Mouse (Mus musculus) adipocyte (in vitro differentiated cells): ENCODE results near the gene Ankzf1.

Experiments
- DNase-seq: peaks from one replicate; pipeline ENCODE4 v3.0.0-alpha.2; 2016; ENCODE audit warnings: low spot score

Gene Ankzf1

GRCm38 (mm10) chr1:75191622-75192402, at the start of gene Ankzf1, which contains the start of gene Atg9a:
Gene Ankzf1 (plus strand): TSS chr1:75192151.
Gene Atg9a (minus strand): TSS chr1:75192196.
- DNase-seq = peak; percentile 99

DNA sequence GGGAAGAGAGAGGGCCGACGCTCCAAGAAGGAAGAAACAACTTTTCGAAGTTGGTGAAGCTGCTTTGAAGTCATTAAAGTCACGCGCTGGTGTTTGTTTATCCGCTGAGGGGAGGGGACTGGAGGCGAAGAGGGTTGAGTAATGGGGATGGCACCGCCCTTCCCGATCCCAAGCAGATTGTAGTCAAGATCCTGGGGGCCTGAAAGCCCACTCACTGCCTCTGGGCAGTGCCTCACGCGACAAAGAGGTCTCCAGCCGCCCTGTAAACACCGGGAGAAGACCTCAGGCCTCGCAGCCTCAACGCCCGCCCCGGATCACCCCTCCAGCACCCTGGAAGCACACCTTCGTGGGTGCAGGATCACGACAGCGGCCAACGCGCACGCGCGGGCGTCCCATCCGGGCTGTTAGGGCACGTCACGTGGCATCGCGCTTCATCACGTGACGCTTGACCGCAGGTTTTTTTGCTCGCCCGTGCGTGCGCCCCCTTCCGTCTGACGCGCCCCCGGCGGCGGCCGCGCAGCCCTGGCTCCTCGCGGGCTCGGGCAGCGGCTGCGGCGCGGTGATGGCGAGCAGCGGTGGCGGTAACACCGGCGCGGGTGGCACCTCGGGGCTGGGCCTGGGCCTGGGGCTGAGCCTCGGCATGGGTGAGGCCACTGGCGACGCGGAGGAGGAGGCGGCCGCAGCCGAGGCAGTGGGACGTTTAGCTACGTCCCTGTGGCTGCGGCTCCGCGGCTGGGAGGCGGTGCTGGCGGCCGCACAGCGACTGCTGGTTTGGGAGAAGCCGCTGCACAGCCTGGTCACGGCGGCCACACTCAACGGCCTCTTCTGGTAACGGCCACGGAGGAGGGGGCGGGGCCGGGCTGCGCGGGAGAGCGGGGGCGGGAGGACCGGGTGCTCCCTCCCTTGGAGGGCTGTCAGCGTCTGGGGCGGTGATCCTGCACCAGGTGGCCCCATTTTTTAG, 49.4 kb upstream of the Ankzf1 start, which contains the start of the genes Cnppd1 and Retreg2:
TSS of gene Cnppd1 (minus strand) at position 411 of the 961 bp plus-strand sequence.
TSS of gene Retreg2 (plus strand) at position 478 of the 961 bp plus-strand sequence.
- DNase-seq = peak; percentile 97

- DNase-seq = no peak
These were observed 46.4 kb upstream of the Ankzf1 start for GRCm38 (mm10) chr1:75145589-75145988.

DNA sequence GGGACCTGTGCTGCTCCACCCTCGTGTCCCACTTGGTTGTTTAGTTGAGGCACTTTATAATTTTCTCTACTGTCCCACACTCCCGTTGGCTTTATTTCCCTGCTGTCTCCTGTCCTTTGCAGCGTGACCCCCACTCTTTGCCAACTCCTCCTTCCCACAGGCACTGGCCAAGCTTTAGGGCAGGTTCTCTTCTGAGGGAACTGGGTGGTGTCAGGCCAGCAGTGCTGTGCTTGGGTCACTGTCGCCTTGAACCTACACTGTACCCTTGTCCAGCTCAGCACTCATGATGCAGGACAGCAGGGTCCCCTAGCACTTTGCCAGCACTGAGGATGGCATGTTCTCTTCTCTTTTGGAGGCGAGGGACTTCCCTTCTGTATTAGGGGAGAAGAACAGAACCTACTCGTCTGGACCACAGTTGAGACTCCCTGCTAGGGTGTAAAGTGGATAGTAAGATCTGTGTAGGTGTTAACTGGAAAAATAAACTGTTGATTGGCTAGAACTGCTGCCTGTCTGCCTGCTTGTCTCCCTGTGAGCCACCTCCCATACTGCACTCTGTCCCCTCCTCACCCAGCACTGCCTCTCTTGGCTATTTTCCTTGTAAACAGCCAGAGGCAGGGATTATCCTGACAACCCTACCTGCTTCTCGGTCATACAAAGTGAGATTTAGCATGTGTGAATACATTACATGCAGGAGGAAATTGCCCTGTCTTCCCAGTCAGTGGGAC, 44.4 kb upstream of the Ankzf1 start:
- DNase-seq = no peak

GRCm38 (mm10) chr1:75148727-75149126, 43.2 kb upstream of the Ankzf1 start:
- no peak for DNase-seq

DNA sequence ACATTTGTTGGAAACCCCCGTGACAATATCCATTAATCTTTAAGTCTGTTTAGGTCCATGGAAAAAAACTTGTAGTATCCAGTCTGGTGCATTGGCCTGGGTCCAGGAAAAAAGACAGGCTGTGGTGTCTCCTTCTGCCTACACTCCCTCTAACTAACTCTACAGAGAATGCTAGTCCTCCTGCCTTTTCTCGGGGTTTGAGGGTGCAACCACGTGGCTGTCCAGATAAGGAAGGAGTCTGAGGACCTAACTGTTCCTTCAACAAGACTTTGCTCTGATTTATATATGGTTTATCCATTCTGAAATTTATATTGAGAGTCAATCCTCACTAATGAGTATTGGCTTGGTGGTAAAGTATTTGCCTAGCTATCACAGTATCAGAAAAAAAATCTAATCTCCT, 36.1 kb upstream of the Ankzf1 start:
- DNase-seq = no peak

- DNase-seq = no peak
These were observed 33.0 kb upstream of the Ankzf1 start for GRCm38 (mm10) chr1:75158990-75159389.

GRCm38 (mm10) chr1:75159540-75160255, 32.3 kb upstream of the Ankzf1 start:
- no peak for DNase-seq

DNA sequence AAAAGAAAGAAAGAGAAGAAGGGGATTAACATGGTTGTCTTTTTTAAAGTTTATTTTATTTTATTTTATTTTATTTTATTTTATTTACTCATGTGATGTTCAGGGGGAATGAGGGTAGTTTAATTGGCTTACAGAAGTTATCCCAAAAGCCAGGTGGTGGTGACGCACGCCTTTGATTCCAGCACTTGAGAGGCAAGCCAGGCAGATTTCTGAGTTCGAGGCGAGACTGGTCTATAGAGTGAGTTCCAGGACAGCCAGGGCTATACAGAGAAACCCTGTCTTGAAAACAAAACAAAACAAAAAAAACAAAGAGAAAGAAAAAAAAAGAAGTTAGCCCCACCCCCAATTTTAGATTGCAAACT, 31.7 kb upstream of the Ankzf1 start:
- no peak for DNase-seq

DNA sequence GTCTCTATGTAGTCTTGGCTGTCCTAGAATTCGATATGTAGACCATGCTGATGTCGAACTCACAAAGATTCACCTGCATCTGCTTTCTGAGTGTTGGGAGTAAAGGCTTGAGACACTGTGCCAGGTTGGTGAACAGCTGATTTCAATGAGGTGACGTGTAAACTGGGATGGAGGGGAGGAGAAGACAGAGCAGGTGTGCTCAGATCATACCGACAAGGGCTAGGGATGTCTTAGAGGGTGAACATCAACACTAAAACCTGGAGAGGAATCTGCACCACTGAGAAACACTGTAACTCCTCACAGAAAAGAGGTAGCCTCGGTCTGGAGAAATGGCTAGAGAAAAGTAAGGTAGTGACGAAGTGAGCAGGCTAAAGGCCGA, 23.9 kb upstream of the Ankzf1 start:
- DNase-seq = no peak

- peak; percentile 95 for DNase-seq
These were observed 23.2 kb upstream of the Ankzf1 start, which contains the start of gene Zfand2b for GRCm38 (mm10) chr1:75168472-75169464. Gene Zfand2b (plus strand): TSS chr1:75168646.

- peak; percentile 44 for DNase-seq
These were observed 12.4 kb upstream of the Ankzf1 start for GRCm38 (mm10) chr1:75179334-75180104.

GRCm38 (mm10) chr1:75180105-75180590, 11.8 kb upstream of the Ankzf1 start, which contains the start of gene Abcb6:
Gene Abcb6 (minus strand): TSS chr1:75180392.
- peak; percentile 89 for DNase-seq

DNA sequence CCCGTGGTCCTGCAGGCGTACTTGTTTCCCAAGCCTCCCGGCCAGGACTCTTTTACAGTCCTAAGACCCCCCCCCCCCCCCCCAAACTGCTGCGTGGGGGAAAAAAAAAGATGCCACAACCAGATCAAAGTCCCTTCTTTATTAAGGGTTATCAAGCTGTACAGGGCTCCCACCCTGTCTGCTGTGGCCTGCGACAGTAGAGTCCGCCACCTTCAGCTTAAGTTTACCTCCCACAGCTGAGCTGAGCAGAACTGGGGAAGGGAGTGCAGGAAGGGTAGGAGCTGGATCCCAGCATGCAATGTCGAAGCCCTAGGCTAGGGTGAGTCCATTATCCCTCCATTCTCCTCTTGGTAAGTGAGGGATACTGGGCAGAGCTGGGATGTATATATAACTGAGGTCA, 11.2 kb upstream of the Ankzf1 start:
- DNase-seq = no peak

- DNase-seq = no peak
These were observed 10.5 kb upstream of the Ankzf1 start for GRCm38 (mm10) chr1:75181377-75181870.

DNA sequence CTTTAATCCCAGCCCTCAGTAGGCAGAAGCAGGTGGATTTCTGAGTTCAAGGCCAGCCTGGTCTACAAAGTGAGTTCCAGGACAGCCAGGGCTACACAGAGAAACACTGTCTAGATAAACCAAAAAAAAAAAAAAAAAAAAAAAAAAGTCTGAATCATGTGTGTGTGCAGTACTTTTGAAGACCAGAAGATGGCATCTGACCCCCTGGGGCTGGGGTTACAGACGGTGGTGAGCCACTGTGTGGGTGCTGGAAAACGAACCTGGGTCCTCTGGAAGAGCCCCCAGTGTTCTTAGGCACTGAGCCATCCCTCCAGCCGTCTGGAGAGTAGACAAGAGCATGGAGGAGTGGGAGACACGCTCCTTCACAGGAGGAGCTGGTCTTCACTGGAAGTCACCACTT, 9.8 kb upstream of the Ankzf1 start:
- DNase-seq = no peak

DNA sequence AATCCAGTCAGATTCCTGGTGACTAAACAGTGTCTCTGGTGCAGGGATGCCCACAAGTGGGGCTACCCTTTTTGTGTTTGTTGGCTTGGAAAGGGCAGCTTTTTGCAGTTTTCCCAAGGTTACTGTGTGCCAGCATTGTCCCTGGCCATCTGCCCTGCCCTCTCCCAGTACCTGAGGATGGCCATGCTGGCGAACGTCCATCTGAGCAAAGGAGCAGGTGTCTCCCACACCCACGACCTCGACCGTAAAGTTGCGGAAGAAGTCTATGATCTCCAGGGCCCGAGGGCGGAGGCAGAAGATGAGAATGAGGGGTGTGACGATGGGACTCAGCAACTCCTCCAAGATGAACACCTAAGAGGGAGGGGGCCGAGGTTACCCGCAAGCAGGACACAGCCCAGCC, 6.5 kb upstream of the Ankzf1 start:
- DNase-seq = no peak

DNA sequence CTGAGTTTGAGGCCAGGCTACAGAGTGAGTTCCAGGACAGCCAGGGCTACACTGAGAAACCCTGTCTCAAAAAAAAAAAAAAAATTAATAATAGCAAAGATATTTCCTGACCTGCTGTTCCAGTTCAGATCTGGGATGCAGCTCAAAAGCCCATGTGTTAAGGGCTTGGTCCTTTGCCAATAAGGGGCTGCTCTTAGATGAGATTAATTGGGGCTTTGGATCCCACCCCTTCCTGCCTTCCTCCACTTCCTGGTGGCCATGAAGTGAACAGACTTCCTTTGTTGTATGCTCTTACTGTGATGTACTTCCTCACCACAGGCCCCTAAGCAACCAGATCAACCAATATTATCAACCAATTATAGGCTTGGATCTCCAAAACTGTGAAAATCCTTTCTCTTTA, 4.8 kb upstream of the Ankzf1 start:
- no peak for DNase-seq
